Mouse (Mus musculus) erythroblast, adult 5-6 weeks (primary cell): Measurements from ENCODE around the gene Il18. TPM values are rescaled to one million over a fixed set of nuclear protein-coding genes. Genes with fewer than 3 reads are reported as not detected.
A peak's percentile ranks its signal among the peaks of the same experiment; 100 is the strongest.

Source experiments
- ATAC-seq: replicated peaks from 2 replicates; pipeline ENCODE4 v1.8.0; 2016; ENCODE audit warnings: moderate number of reproducible peaks, mild to moderate bottlenecking, moderate TSS enrichment, inconsistent platforms; ENCODE audit not compliant: poor library complexity, low FRiP score, severe bottlenecking
- total RNA-seq, 2 experiments: library from RNA; stranded (forward) in 1 of 2; stranded (reverse) in 1 of 2; fragments of 150-400 nt in 1 of 2; fragments of 200-764, 138-1000 nt in 1 of 2; gene quantifications; 2 replicates each; pipeline versions ENCODE4 v1.2.3 to v1.2.4; 2015 to 2017; ENCODE audit warnings: low replicate concordance in 2 of 2

Il18 gene
- total RNA-seq (2015; ENCODE audit: low replicate concordance): 21.5 TPM in 1 of 2 replicates, not detected in the other
- total RNA-seq (2017; ENCODE audit: low replicate concordance): 2.4 and 3.7 TPM in 2 replicates

DNA sequence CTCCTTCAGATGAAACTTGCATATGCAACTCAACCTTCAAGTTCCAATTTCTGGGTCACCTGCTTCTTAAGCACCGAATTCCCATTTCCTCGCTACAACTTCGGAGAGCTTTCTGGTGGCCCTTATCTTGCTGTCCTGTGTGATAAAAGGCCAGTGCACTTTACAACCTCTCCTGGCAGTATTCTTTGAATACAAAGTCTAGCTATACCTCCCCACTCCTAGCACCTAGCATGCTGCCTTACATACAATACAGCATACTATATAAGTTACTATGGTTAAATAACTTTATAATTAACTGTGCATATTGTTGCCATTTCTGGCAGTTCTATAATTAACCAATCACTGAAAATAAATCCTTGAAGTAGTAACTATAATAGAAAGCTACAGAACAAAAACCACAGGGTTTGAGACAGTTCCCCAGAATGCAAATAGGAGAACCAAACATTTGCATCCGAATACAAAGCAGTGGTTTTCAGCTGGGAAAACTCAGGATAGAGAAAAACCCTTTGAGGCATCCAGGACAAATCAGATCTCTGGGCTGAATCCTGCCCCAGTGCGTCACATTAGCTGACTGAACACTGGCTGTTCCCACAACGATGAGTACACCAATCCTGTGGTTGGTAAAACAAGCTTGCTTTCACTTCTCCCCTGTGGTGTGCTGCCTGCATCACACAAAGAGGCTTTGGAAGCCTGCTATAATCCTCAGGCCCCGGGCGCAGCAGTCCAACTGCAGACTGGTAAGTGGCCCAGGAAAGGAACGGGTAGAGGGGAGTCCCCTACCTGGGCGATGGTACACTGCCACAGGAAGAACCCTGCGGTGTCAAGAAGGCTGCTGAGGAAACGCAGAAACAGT is at the start of gene Il18:
TSS of gene Il18 (plus strand) at position 587 of the 853 bp plus-strand sequence.
- no peak for ATAC-seq

DNA sequence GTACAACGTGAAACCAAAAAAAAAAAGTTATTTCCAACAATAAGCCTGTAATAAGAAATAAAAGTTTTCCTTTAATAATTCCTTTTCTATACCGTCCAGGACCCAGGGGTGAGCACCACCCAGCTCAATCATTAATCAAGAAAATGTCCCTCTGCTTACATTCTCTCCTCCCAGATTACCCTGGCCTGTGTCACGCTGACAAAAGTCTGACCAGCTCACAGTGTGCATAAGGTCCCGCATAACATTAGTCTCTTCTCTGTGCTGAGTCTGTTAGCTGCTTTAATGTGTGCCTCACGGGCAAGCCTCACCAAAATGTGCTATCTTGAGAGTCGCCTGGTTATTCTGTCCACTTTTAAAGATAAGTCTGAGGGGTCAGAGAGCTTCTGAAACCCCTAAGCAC is 49.2 kb upstream of the Il18 start:
- ATAC-seq: no peak

DNA sequence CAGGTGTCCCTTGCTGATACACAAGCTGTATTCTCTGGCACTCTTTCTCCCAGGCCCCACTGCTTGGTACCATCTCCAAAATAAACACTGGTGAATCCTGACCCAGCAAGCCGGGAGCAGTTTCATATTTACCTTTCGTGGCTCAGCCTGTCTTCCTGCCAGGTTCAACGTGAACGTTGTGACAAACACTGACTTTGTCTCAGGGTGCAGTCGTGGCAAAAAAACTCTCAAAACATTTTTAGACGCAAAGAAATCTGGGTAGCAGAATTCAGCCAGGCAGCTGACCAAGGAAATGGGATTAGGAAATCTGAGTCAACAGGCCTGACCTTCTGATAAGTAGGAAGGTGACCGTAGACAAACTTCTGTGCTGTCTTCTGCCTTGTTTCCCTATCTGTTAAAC is 47.1 kb upstream of the Il18 start:
- no peak for ATAC-seq

DNA sequence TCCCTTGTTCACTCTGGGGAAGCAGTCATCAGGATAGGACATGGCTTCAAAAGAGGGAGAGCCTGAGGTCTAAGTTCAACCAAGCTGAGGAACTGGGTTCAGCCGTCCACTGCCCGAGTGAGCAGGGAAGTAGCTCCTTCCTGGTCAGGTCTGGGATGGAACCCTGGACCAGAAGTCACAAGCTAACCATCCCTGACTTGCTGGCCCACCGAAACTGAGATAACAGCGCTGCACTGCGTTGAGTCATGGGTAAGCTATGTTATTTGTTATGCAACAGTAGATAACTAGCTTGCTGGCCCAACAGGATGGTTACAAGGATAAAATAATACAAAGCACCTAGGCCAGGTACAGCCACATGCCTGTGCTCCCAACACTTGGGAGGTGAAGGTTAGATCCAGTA is 39.2 kb upstream of the Il18 start:
- ATAC-seq: no peak

DNA sequence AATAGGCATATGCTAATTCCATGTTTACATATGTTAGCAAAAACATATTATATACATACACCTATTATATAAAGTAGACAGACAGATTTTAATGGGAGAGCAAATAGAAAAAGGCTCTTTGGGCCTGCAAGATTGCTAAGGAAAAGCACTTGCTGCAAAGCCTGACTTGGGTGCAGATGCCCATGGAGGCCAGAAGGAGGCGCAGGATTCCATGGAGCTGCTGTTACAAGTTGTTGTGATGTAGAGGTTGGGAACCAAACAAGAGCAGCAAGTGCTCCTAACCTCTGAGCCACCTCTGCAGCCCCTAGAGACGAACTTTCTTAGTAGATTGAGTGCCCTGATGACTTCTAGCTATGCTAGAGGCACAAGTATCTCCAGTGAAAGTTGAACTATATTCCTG is 35.8 kb upstream of the Il18 start:
- ATAC-seq: peak; percentile 63; the same call in 1 of the 2 replicates

DNA sequence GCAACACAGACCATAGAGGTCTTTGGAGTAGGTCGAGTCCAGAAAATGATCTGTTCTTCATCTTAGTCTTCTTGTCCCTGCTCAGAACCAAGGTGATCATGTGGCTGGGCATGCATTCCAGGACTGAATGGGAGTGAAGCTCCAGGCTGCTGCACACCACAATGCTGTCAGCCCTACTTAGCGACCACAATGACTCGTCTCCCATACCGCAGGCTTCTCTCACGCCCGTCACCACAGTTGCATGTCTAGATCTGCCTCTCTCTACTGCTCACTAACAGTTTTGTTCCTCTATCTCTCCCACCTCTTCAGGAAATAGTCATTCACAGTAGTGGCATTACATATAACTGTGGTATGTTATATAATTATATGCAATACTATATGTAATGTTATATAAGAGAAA is 33.9 kb upstream of the Il18 start:
- no peak for ATAC-seq

DNA sequence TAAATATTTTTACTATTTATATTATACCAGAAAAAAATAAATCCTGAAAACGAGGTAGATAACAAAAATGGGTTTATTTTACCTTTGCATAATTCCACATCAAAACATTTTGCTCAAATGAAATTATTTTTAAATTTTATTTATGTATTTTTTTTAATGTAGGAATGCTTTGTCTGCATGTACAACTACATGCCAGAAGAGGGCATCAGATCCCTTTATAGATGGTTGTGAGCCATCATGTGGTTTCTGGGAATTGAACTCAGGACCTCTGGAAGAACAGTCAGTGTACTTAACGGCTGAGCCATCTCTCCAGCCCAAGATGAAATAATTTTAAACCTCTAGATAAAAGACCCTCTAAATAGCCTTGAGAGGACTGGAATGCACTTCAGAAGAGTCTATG is 33.1 kb upstream of the Il18 start:
- no peak for ATAC-seq

DNA sequence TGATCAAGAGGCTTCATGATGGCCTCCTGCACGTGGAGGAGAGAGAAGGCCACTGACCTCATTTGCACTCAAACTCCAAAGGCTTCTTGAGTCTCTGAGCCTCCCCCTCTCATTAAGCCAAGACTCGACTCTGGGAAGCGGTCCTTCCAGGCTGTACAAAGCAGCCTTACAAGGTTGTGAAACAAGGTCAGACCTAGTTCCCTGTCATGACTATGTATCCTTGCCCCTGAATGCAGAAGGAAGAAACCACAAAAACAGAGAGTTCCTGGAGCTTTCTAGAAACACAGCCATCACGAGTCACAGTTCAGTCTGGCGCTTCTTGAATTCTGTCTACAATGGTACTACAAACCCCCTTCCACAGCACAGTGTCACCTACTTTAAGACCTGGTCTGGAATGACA is 32.1 kb upstream of the Il18 start:
- no peak for ATAC-seq

DNA sequence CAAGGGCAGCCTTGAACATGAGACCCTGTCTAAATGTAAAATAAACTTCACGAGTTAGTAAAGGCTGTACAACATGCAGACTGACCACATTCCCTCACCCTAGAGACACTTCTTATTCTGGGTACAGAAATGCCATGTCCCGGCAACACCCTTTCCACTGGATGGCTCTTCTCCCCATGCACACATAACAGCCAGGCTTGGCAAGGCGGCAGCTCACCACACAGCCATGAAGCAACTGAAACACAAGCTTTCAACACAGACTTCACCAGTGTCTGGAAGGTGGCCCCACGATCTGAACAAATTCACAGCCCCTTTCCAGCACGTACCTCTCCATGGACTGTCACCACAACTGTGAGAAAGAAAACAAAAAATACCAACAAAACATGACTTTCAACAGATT is 29.7 kb upstream of the Il18 start:
- ATAC-seq: no peak

- no peak for ATAC-seq
Measured at GRCm38 (mm10) chr9:50525585-50525984, 29.0 kb upstream of the Il18 start.

DNA sequence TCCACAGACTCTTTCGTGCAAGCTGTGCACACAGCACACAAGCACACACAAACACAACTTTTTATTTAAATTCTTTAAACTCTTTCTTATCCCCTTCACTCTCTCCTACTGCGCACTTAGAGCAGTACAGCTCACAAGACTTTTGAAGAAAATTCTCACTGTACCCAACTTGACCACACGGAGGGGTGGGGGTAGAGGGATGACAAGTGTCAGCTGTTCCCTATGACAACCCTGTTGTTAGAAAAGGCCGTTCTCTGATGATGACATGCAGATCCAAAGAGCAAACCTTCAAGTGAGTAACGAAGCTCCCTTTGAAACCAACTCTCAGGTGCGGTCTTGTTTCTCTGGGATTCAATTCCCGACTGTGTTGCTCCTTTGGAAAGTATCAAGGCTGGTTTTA is 26.8 kb upstream of the Il18 start:
- ATAC-seq: peak; percentile 17

GRCm38 (mm10) chr9:50528293-50528892 is 26.2 kb upstream of the Il18 start, which contains the start of gene Pts:
Pts (minus strand) TSS chr9:50528724.
- peak; percentile 91 for ATAC-seq

- no peak for ATAC-seq
Measured at GRCm38 (mm10) chr9:50530890-50531289, 23.7 kb upstream of the Il18 start.

GRCm38 (mm10) chr9:50533328-50533727 is 21.3 kb upstream of the Il18 start:
- peak; percentile 76 for ATAC-seq

DNA sequence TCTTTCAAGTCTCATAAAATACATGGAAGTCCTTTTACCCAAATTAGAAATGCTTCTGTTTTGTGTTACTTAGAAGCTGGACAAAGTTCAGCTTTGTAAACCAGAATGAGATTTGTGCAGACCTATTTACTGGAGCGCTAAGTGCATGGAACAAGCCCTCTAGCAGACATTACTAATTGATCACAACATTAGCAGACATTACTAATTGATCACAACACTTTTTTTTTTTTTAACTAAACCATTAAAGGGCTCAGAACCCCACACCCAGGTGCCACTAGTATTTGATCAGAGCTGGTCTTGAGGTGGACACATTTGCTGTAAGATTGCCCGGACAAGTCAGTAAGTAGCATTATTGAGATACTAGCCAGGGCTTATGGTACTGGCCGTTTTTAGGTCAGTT is 20.8 kb upstream of the Il18 start:
- peak; percentile 21 for ATAC-seq

GRCm38 (mm10) chr9:50535930-50536329 is 18.7 kb upstream of the Il18 start:
- ATAC-seq: no peak

GRCm38 (mm10) chr9:50536603-50537135 is 18.0 kb upstream of the Il18 start:
- no peak for ATAC-seq

DNA sequence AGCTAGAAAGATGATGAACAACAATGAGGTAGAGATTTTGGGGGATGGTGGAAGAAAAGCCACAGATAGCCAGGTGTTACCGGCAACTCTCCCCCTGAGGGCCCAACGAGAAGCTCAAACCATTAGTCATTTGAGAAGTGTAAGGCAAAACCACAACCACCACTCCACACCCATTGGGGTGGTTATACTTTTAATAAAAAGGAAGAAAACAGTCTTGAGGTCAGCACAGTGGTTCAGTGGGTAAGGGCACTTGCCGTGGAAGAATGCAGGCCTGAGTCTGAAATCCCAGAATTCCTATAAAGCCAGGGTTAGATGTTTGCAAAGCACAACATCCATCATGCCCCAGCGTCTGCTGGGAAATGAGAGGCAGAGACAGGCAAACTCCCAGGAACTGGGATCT is 17.3 kb upstream of the Il18 start:
- ATAC-seq: no peak

- ATAC-seq: no peak
Measured at GRCm38 (mm10) chr9:50540170-50540569, 14.5 kb upstream of the Il18 start.

DNA sequence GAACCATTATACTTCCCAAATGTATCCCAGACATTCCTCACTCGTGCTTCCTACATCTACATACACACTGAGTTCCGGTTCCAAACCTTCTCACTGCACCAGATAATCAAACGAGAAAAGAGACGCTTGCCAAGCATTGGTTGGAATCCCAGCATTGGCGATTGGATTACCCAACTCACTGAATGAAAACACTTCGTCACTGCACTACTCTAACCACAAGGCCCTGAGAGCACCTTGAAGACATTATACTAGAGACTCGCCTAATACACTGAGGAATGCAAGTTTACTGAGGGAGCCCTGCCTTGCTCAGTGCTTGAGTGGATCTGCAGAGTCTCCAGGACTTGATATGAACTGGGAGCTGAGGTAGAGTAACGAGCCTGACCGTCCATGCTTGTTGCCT is 12.2 kb upstream of the Il18 start:
- ATAC-seq: no peak

GRCm38 (mm10) chr9:50547859-50548478 is 6.7 kb upstream of the Il18 start:
- no peak for ATAC-seq
